Mouse (Mus musculus) CH12.LX (cell line): Measurements from ENCODE around the gene Gm7102. TPM values are rescaled to one million over a fixed set of nuclear protein-coding genes. Genes with fewer than 3 reads are reported as not detected.

Experiments
- DNase-seq: peaks from one replicate; pipeline ENCODE4 v3.0.0-alpha.2; 2013; ENCODE audit errors: extremely low read depth
- H3K27ac ChIP-seq: 2 replicates; pipeline ENCODE4 v1.5.1; 2012; ENCODE audit warnings: low read depth, mild to moderate bottlenecking, control low read depth, moderate library complexity; ENCODE audit not compliant: insufficient read depth
- H3K27me3 ChIP-seq: replicated peaks from 2 replicates; pipeline ENCODE3; 2012; ENCODE audit warnings: inconsistent platforms
- H3K36me3 ChIP-seq, 2 experiments: replicated peaks in 1 of 2; 2 replicates each; pipeline versions ENCODE3 to v1.6.1; 2012; ENCODE audit warnings: inconsistent platforms in 1 of 2, low read length in 1 of 2, mild to moderate bottlenecking in 1 of 2, mixed read lengths in 1 of 2, moderate library complexity in 1 of 2; ENCODE audit not compliant: control insufficient read depth in 1 of 2, insufficient read depth in 1 of 2
- H3K4me1 ChIP-seq, 2 experiments: 2 replicates each; pipeline ENCODE4 v1.6.1; 2012; ENCODE audit warnings: inconsistent platforms in 1 of 2, moderate library complexity in 1 of 2; ENCODE audit not compliant: insufficient read depth in 2 of 2, control insufficient read depth in 1 of 2
- H3K4me2 ChIP-seq: 2 replicates; pipeline ENCODE4 v1.6.1; 2012; ENCODE audit warnings: low read depth, mild to moderate bottlenecking, control low read depth; ENCODE audit not compliant: poor library complexity, insufficient read depth, severe bottlenecking
- H3K4me3 ChIP-seq, 3 experiments: fragments of 150-350 bp in 1 of 3; sonication (generic) in 1 of 3; replicated peaks in 1 of 3; 2 replicates each; pipeline versions ENCODE3 to v1.5.1; 2011 to 2012; ENCODE audit warnings: low read depth in 2 of 3, low read length in 2 of 3, mild to moderate bottlenecking in 2 of 3, moderate library complexity in 2 of 3, control low read depth in 1 of 3, improper control_type of control experiment in 1 of 3, inconsistent platforms in 1 of 3, mixed read lengths in 1 of 3; ENCODE audit not compliant: poor library complexity in 1 of 3
- H3K79me2 ChIP-seq: replicated peaks from 2 replicates; pipeline ENCODE4 v1.6.1; 2012; ENCODE audit warnings: mild to moderate bottlenecking, moderate library complexity; ENCODE audit not compliant: control insufficient read depth, poor library complexity, insufficient read depth, severe bottlenecking; ENCODE audit errors: extremely low read depth
- H3K9ac ChIP-seq: 2 replicates; pipeline ENCODE4 v1.6.1; 2012; ENCODE audit warnings: low read depth, mild to moderate bottlenecking, control low read depth, moderate library complexity; ENCODE audit not compliant: insufficient read depth
- H3K9me3 ChIP-seq: replicated peaks from 2 replicates; pipeline ENCODE3; 2012; ENCODE audit warnings: low read length, inconsistent platforms, mixed read lengths
- CHD2 ChIP-seq: IDR thresholded peaks from 2 replicates; pipeline ENCODE4 v1.6.1; 2011; ENCODE audit warnings: low read length, improper control_type of control experiment
- CTCF ChIP-seq, 2 experiments: IDR thresholded peaks in 1 of 2; conservative IDR thresholded peaks in 1 of 2; 2 replicates each; pipeline ENCODE4 v1.5.1; 2011 to 2012; ENCODE audit warnings: low read depth in 2 of 2, low read length in 2 of 2, improper control_type of control experiment in 1 of 2, inconsistent platforms in 1 of 2, mild to moderate bottlenecking in 1 of 2, moderate library complexity in 1 of 2
- ELF1 ChIP-seq: IDR thresholded peaks from 2 replicates; pipeline ENCODE4 v1.6.1; 2014; ENCODE audit warnings: low read depth, mild to moderate bottlenecking, inconsistent platforms, low read length, improper control_type of control experiment
- EP300 ChIP-seq: IDR thresholded peaks from 2 replicates; pipeline ENCODE4 v1.6.1; 2011; ENCODE audit warnings: low read length, improper control_type of control experiment
- ETS1 ChIP-seq: conservative IDR thresholded peaks from 2 replicates; pipeline ENCODE4 v1.6.1; 2012; ENCODE audit warnings: low read depth, mild to moderate bottlenecking, inconsistent platforms, low read length, improper control_type of control experiment, moderate library complexity
- HCFC1 ChIP-seq: IDR thresholded peaks from 2 replicates; pipeline ENCODE4 v1.6.1; 2012; ENCODE audit warnings: low read depth, mild to moderate bottlenecking, inconsistent platforms, low read length, improper control_type of control experiment
- JUND ChIP-seq: conservative IDR thresholded peaks from 2 replicates; pipeline ENCODE4 v1.6.1; 2011; ENCODE audit warnings: low read depth, low read length, improper control_type of control experiment
- MAX ChIP-seq: IDR thresholded peaks from 2 replicates; pipeline ENCODE4 v1.6.1; 2011; ENCODE audit warnings: low read length, improper control_type of control experiment
- MAZ ChIP-seq: IDR thresholded peaks from 2 replicates; pipeline ENCODE4 v1.6.1; 2012; ENCODE audit warnings: low read depth, mild to moderate bottlenecking, inconsistent platforms, low read length, improper control_type of control experiment, moderate library complexity
- MYC ChIP-seq: IDR thresholded peaks from 2 replicates; pipeline ENCODE4 v1.6.1; 2011; ENCODE audit warnings: low read depth, mild to moderate bottlenecking, improper control_type of control experiment, low read length
- POLR2A ChIP-seq: IDR thresholded peaks from 2 replicates; pipeline ENCODE4 v1.6.1; 2011; ENCODE audit warnings: low read depth, mild to moderate bottlenecking, improper control_type of control experiment, low read length
- POLR2AphosphoS2 ChIP-seq: IDR thresholded peaks from 2 replicates; pipeline ENCODE4 v1.6.1; 2011; ENCODE audit warnings: low read depth, low read length, improper control_type of control experiment
- RCOR1 ChIP-seq: conservative IDR thresholded peaks from 2 replicates; pipeline ENCODE4 v1.6.1; 2012; ENCODE audit warnings: low read depth, mild to moderate bottlenecking, inconsistent platforms, low read length, improper control_type of control experiment
- USF2 ChIP-seq: conservative IDR thresholded peaks from 2 replicates; pipeline ENCODE4 v1.6.1; 2011; ENCODE audit warnings: low read depth, low read length, improper control_type of control experiment
- ZC3H11A ChIP-seq: IDR thresholded peaks from 2 replicates; pipeline ENCODE4 v1.6.1; 2012; ENCODE audit warnings: low read depth, mild to moderate bottlenecking, inconsistent platforms, low read length, improper control_type of control experiment
- ZKSCAN1 ChIP-seq: IDR thresholded peaks from 2 replicates; pipeline ENCODE4 v1.6.1; 2012; ENCODE audit warnings: low read depth, inconsistent platforms, low read length, improper control_type of control experiment, borderline replicate concordance
- ZMIZ1 ChIP-seq: IDR thresholded peaks from 2 replicates; pipeline ENCODE4 v1.6.1; 2012; ENCODE audit warnings: low read depth, mild to moderate bottlenecking, inconsistent platforms, low read length, improper control_type of control experiment
- dilution Hi-C: fragments of 300-500 bp; cut with MboI; formaldehyde crosslinking; loops from 2 replicates; pipeline ENCODE4 v1.14.3; 2020; ENCODE audit warnings: low sequenced_read_pairs; ENCODE audit not compliant: extremely low pct_unique_long_range_greater_than_20kb, extremely low pct_ligation_motif_present
- in situ Hi-C: fragments of 300-500 bp; cut with MboI; formaldehyde crosslinking; loops from 3 replicates; pipeline ENCODE4 v1.14.3; 2019; ENCODE audit warnings: low sequenced_read_pairs, low pct_ligation_motif_present, low pct_unique_long_range_greater_than_20kb, mixed read lengths
- polyA plus RNA-seq: library from polyadenylated mRNA; unstranded; fragments of >175 nt; gene quantifications from 2 replicates; pipeline ENCODE4 v1.2.1, GENCODE M21; 2012; ENCODE audit warnings: low read depth; ENCODE audit not compliant: insufficient read length
- total RNA-seq, 2 experiments: library from RNA; depleted of rRNA; stranded (reverse); fragments of 300-350 nt in 1 of 2; fragments of >200 nt in 1 of 2; gene quantifications; 2 replicates each; pipeline ENCODE4 v1.2.3; 2012 to 2014

Gene Gm7102
- total RNA-seq (2012; rRNA removed) (0.08 TPM in 1 of 2 replicates, not detected in the other), total RNA-seq (2014; rRNA removed) (0.28 and 0.31 TPM in 2 replicates), polyA plus RNA-seq (0.78 and 2.1 TPM in 2 replicates)

- Histone ChIP-seq H3K36me3 (peaks cover 0 to 7% of the 10 kb centered on the region in 2 experiments), H3K9ac (no peak within 1 kb of the TSS), H3K9me3 (peaks cover 4% of the 10 kb centered on the region), H3K4me3 (no peak within 1 kb of the TSS)
- no peak for DNase-seq
- dilution Hi-C loops (no loop called here), in situ Hi-C loops (no loop called here)
- TF ChIP-seq ZMIZ1 = no peak
- no peak for TF ChIP-seq CTCF (conservative IDR thresholded peaks at IDR 0.05 in 1 of 2, IDR thresholded peaks at IDR 0.05 in 1 of 2; ENCODE audit: low read depth in 2 of 2, low read length in 2 of 2)
- no peak for TF ChIP-seq CHD2
- TF ChIP-seq USF2 = no peak
- TF ChIP-seq MYC = no peak
- TF ChIP-seq ELF1 = no peak
- TF ChIP-seq ZKSCAN1 = no peak
- no peak for TF ChIP-seq JUND
- no peak for TF ChIP-seq EP300
- no peak for TF ChIP-seq POLR2AphosphoS2
- no peak for TF ChIP-seq HCFC1
- TF ChIP-seq POLR2A = no peak
- no peak for TF ChIP-seq MAZ
- no peak for TF ChIP-seq MAX
- TF ChIP-seq ETS1 = no peak
- no peak for TF ChIP-seq ZC3H11A
- TF ChIP-seq, all 38 proteins: peak for 0
- H3K4me1 ChIP-seq = no peaks in the 10 kb centered on the region
- no peaks in the 10 kb centered on the region for H3K27me3 ChIP-seq
- no peaks in the 10 kb centered on the region for H3K79me2 ChIP-seq
- no peak within 1 kb of the TSS for H3K4me2 ChIP-seq
- no peak within 1 kb of the TSS for H3K27ac ChIP-seq
Observed at GRCm38 (mm10) chr19:61175756-61176324, at the start of gene Gm7102. Gene Gm7102 (minus strand): TSS chr19:61176309.

GRCm38 (mm10) chr19:61224678-61225525 lies 48.8 kb upstream of the Gm7102 start:
- H3K9me3 ChIP-seq = peaks cover 30% of the 10 kb centered on the region
- DNase-seq = no peak
- in situ Hi-C loops (no loop called here), dilution Hi-C loops (no loop called here)
- H3K9ac ChIP-seq = no peak overlapping the region
- no peaks in the 10 kb centered on the region for H3K27me3 ChIP-seq
- H3K27ac ChIP-seq = no peak overlapping the region
- H3K36me3 ChIP-seq = peaks cover 3 to 25% of the 10 kb centered on the region in 2 experiments
- TF ChIP-seq ZKSCAN1 = peak; percentile 29; the same call in 1 of the 2 replicates
- no peak for TF ChIP-seq RCOR1
- TF ChIP-seq MAZ = no peak
- TF ChIP-seq, all 38 proteins: peak for 1
- no peak overlapping the region for H3K4me3 ChIP-seq
- no peak overlapping the region for H3K4me2 ChIP-seq
- peaks cover 0 to 4% of the 10 kb centered on the region in 2 experiments; a peak in 2 of 4 replicates for H3K4me1 ChIP-seq
- H3K79me2 ChIP-seq = no peaks in the 10 kb centered on the region
